Mouse (Mus musculus) layer of hippocampus, adult 9-11 months (tissue): ENCODE results near the gene Ccdc162.
A peak's percentile ranks its signal among the peaks of the same experiment; 100 is the strongest.

Experiments
- DNase-seq: peaks from one replicate; pipeline ENCODE4 v3.0.0; 2022

Ccdc162 gene

DNA sequence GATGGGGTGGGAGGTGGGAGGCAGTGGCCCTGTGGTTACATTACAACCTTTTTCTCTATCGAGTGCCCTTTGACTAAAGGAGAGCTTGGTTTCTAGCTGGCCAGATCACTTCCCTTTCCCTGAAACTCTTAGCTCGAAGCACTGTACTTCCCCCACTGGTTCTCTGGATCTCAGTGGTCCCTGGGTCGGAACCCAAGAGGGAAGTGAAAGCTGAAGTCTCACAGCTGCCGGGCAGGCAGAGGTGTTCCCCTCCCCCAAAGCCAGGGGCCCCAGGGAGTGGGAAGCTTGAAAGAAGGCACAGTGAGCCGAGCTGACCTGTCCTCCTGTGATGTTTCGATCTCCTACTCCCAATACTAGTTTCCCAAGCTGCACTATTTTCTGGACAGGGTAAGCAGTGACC, 143.2 kb downstream of the Ccdc162 start:
- DNase-seq, result peak; percentile 56

DNA sequence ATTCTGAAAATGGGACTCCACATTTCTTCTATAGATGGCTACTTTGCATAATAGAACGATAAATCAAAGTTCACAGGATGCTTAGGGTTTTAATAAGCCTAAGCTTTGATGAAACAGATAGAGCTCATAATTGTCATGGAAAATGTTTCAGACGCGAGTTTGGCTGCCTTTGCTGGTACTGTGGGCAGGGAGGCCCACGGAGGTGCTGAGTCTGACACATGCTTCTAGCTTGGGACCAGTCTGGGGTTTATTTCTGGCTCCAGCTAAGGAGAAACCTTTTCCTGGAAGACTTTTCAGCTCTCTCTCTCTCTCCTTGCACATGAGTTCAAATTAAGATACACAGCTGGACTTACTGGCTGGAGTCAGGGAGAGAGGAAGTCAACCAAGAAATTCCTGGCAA, 144.2 kb downstream of the Ccdc162 start:
- DNase-seq, result no peak

DNA sequence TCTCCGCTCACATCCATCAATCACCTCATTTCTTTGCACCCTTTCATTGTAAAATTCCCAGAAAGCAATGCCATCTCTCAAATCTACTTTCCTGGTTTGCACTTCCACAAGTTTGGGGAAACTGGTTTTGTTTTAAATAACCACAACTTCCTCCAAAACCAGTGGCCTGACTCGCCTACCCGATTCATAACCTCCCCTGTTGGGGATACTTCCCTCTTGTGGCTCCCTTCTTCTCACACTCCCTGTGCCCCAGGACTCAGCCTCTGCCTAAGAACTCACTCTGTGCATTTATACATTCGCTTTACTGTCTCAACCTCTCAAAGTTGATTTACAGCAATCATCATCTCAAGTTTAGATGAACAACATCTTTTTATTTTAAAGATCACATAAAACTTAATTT, 145.4 kb downstream of the Ccdc162 start:
- no peak for DNase-seq

DNA sequence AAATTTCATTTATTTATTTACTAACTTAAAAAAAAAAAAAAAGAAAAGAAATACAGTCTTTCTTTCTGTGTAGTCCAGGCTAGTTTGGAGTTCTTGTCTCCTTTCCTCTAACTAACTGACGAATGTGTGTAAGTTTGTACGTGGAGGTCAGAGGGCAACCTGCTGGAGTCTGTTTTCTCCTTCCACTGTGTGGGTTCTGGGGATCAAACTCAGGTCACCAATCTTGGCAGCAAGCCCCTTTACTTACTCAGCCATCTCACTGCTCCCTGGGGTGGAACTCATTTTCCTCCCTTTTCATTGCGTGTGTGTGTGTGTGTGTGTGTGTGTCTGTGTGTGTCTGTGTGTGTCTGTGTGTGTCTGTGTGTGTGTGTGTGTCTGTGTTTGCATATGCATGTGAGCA, 148.1 kb downstream of the Ccdc162 start:
- no peak for DNase-seq

DNA sequence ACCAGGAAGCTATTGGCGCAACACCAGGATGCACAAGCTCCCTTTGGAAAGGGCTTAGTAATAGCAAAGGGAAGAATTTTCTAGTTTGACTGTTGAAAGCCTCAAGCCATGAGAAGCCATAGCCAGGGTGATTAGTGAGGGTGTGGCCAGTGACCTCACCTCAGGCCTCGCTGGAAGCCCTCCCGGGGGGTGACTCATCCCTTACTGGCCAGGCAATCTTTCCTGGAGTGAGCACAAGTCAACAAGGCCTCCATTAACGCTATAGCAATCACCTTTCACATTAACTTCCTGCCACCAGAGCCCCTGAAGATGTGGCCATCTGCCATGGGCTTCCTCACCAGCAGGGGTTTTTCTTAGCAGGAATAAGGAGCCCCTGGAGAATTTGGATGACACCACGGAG, 151.3 kb downstream of the Ccdc162 start:
- DNase-seq, result no peak

DNA sequence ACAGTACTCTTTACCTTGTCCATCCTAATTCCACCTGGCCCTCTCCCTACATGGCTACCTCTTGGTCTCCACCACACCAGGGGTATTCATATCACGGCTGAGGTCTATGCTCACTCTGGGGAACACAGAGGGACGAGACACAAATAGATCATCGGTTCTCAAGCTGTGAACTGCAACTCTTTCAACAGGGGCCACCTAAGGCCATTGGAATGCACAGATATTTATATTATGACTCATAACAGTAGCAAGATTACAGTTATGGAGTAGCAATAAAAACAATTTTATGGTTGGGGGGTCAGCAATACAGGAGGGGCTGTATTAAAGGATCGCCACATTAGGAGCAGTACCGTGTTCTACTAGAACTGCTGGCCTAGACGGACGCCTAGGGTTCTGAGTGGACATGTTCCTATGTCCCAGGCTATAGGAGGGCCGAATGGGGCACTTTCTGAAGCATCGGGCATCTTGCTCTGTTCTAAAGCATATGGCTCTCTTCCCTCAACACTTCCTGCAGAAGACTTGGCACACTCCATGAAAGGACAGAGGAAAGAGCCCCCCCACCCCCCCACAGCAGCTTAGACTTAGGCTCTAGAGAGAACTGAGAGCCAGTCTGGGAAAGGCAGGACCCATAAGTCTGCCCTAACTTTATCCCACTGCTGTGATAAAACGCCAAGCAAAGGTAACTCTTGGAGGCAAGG, 154.6 kb downstream of the Ccdc162 start:
- DNase-seq, result no peak

DNA sequence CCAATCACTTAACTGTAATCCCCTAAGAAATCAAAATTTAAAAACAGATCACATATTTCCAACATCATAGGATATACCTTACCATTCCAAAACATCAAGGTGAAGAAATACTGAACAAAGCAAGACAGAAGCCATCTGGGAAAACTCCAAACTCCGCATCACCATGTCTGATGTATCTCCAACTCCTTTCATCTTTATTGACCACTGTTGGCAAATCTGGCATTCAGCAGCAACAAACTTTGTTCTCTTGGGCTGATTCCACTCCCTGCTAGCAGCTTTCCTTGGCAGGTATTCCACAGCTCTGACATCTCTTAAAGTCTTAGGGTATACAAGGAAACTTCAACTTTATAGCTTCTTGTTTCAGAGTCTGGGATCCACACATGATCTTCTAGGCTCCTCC, 158.0 kb downstream of the Ccdc162 start:
- DNase-seq, result no peak

DNA sequence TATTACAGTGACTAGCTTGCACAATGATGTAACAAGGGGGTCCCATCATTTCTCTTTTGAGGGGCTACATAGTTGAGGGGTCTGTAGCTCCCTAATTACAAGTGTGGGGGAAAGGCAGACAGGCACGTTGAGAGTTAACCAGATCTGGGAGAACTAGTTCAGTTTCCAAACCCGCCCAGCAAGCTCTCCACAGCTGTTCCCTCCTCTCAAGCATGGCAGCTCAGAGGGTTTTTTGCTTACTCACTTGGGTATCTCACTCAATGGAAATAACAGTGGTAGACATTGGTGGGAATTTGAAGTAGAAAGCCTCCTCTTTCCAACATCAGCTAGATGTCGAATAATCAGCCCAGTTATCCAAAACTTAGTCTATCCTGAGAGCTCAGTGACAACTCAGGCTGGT, 161.4 kb downstream of the Ccdc162 start:
- no peak for DNase-seq

DNA sequence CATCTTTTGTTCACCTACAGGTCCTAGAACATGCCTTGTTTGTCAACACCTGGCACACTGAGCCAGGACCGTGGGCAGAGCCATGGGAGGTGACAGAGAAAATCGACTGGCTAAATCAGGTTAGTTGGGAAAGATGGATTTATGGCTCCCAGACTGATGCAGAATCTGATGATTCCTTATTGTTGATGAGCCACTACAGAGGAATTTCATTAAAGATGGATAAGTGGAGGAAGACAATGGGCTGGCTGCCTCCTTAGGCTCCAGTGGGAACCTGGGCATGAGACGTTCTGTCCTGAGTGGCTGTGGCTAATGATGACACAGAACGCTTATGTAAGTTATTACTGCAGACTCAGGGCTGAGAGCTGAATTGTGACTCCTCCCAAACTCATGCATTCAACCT, 162.7 kb downstream of the Ccdc162 start:
- DNase-seq, result no peak

DNA sequence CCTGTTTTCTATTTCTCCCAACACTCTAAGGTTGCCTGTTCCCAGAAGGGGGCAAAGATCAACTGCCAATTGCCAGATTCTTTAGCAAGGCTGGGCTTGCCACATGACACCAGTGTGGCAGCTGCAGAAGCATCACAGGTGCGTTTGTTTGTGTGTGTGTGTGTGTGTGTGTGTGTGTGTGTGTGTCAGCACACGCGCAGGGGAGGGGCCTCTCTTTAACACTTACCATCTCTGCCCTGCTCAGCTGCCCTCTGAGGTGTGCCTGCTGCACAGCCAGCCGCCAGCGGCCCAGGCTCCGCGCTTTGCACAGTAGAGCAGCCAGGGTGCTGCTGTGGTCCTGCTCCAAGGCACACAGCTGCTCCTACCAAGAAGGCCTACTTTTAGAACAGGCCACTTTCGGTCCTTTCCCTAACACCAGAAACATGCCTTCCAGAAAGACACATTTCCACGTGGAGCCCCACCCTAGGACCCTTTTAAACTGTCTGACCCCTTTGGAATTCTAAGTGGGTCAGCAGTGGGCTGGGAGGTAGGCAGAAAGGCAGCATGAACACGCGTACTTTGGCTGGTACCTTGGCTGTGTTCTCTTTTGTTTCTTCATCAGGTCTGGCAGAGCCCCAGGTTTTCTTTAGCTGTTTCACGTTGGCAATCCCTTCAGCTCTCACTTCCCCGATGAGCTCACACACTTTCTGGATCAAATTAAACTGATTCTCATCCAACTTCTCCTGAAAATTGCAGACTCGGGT, 163.4 kb downstream of the Ccdc162 start:
- peak; percentile 31 for DNase-seq

DNA sequence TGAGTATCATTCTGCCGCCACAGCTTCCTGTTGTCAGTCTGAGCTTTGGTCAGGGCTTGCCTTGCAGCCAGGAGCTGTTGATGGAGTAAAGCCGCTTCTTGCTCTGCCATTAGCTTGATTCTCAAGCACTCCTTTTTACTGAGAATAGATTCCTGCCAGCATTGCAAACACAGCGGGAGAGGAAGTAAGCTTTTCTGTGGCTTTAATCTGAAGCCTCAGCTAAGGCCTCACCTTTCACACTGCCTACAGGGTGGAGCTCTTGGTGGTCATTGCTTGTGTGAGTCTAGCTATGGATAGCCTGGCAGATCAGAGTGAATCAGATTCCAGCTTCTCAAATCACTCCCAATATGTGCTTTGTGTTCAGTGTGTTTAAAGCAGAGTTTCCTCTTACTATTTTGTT, 164.1 kb downstream of the Ccdc162 start:
- no peak for DNase-seq

DNA sequence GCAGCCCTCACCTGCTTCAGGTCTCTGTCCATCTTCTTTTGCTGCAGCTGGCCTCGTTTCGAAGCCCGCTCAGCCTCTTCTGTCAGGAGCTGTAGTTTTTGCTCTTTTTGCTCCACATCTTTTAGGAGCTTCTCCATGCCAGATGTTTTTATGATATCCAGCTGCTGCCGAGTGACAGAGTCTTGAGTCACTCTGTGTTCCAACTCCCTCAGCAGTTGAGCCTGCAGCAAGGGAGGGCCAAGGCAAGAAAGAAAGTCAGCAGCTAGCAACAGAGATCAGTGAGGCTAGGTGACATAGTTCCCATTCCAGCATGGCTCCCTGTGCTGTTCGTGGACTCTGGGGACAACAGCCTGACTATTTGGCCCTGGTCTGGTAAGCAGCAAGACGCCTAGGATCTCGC, 165.7 kb downstream of the Ccdc162 start:
- DNase-seq, result no peak

DNA sequence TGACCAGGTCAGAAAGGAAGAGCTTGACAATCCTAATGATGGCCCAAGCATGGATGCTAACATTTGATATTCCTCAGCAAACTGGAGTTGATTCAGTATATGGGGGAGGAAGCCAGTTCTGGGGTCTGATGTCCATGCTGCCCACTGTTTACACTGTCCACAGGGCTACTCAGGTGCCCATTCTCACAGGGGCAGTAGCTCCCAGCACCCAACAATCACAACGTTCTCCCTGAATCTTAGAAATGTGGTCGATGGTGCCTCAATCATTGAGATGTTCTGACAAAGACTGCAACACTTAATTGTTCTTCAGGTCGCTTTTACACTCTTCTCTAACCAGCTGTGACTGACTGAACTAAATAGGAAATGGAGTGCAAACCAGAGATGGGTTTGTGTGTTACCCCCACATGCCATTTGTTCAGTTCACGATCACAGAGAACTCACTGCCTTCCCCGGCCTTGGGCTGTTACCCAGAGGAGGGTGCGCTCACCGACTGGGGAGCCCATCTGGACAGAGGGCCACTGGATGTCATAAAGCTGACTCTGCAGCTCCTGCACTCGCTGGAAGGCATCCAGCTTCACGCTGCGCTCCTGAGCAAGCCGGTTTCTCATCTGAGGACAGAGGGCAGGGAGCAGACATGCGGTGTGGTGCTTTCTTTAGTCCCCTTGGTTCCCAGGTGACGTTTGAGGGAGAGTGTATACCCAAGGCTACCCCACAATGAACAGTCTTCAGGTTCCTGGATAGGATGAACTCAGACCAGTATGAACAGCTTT, 169.9 kb downstream of the Ccdc162 start:
- no peak for DNase-seq

DNA sequence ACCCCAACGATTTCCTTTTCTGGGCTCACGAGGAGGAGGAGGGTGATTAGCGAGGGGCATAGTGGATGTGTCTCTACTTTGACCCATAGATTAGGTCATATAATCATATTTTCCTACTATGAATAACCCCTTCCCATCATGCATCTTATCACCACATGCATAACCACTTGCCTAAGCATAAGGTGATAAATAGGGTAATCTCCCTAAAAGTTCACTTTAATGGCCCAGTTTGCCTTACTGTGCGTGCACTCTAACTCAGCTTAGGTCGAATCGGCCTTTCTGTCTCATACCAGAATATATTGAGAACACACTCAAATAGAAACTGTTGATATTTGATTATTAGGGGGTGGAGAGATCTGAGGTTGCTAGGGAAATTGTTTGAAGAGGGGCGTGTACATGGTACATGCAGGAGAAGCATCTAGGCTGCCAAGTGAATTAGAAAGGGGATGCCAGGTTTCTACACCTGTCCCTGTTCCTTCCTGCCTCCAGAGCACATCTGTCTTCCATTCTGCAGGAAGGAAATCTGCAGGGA, 171.1 kb downstream of the Ccdc162 start:
- no peak for DNase-seq

DNA sequence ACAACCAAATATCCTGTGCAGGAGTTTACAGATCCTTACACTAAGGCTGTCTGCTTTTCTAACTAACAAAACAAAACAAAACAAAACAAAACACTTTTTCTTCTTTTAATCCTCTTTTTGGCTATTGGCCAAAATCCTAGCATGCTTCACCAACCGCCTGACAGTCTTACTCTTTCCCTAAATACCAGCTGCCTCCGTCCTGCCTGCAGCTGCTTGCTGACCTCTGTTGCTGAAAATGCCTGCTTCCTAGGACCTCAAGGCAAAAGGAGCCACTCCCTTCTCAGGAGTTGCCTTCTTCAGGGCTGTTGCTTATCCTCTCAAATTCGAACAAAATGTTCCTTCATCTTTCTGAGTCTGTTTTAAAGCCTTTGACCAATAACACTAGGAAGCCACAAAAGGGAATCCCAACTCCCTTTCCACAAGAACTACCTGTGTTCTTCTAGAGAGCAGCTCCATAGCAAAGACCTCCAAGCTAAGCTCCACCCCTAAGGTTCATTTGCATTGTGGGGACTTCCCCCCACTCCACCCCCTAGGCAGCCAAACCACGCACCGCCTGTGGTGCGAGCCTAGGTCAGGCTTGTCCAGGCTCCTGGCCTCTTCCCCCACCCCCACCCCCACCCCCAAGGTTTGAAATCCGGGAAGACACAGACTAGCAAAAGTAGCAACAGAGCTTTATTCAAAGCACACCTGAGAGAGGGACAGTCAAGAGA, 171.8 kb downstream of the Ccdc162 start:
- no peak for DNase-seq

DNA sequence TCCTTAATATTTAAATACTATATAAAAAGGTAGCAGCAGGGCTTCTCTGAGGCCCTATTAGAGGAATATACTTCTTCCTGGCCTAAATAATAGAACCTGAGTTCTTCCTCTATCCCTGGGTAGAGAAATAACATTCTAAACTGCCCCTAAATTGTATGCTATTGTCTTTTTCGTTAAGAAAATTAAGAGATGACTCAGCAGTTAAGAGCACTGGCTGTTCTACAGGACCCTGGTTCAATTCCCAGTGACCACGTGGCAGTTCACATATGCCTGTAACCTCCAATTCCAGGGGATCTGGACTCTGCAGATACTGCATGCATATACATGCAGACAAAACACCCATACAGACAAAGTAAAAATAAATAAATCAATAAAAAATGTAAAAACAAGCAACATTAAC, 172.6 kb downstream of the Ccdc162 start:
- no peak for DNase-seq

DNA sequence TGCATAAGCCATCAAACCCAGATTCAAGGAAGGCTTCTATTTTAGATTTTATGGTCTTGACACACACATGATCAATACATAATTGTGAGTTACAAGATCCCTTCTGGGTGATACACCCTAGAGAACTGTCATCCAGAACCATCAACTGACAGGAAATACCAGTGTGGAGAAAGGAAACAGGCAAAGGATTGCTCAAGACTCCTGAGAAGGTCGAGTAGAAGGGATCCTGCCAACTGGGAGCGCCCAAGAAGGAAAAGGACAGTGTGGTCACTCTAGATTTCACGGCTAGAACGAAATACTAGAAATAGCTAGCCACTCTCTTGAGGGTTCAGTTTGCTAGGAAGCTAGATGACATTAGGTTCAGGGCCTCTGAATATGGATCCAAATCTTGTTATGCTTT, 173.0 kb downstream of the Ccdc162 start:
- no peak for DNase-seq

DNA sequence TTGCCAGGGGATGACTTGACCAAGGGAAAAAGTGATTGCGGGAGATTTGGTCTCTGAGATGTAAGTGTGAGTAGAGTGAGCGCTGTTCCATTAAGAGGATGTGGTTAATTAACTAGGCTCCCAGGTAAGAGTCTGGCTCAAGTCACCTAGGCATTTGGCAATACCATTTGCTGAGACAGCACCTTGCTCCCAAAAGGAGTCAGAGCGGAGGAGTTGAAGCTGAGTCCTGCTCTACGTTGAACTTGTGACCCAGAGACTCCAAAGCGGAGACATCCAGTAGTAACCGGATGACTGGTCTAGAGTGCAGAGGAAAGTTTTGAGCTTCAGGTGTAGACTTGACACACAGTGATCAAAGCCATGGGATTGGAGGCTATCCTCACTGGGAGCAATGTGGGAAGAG, 174.4 kb downstream of the Ccdc162 start:
- DNase-seq, result no peak

DNA sequence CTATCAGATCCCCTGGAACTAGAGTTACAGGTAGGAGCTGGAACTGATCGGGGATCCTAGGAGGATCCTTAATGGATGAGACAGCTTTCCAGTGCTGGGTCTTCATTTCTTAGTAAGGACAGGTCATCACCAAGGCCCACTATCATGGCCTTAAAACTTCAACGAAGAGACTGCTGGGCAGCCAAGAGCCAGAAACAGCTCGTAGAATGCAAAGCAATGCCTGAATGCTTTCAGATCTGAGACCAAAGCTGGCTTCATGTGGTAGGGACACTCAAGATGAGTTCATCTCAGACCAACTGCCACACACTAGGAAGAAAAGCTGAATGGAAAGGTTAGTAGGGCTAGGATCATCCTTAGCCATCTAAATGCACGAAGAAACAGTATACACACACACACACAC, 177.4 kb downstream of the Ccdc162 start:
- no peak for DNase-seq

DNA sequence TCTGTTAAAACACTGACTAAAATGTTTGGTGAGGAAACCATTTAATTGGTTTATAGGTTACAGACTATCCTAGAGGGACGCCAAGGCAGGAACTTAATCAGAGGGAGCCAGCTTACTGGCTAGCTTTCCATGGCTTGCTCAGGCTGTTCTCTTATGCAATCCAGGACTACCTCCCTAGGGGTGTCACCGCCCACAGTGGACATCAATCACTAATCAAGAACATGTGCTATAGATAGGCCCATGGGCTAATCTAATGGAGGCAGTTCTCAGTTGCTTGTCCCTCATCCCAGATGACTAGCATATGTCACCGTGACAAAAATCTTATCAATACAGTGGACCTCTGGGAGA, 178.5 kb downstream of the Ccdc162 start:
- no peak for DNase-seq

DNA sequence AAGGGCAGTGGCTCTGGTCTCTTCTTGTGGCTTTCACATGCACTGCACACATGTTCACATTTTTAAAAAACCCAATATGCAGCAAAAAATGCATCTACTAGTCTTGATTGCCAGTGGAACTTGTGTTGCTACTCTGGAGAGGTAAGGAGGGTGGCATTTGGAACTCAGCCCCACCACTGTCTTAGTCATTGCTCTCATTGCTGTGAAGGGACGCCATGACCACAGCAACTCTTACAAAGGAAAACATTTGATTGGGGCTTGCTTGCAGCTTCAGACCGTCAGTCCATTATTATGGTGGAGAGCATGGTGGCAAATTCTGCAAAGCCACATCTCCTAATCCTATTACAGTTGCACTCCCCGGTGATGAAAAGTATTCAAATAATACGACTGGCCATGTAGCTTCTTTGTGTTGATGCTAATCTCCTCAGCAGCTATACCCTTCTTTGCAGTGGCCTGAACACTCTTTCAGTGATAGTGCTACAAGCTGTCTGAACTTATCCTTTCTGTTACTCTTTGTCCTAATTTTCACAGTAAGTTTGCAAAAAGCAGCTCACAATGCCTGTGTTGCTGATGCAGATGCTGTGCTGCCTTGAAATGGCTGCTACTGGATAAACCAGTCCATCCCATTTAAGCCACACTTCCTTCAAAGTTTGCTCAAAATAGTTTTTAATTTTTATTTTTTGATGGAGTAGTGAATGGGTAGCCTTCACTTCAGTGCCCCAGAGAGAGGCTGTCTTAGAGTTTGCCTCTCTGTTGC, 179.0 kb downstream of the Ccdc162 start:
- no peak for DNase-seq

DNA sequence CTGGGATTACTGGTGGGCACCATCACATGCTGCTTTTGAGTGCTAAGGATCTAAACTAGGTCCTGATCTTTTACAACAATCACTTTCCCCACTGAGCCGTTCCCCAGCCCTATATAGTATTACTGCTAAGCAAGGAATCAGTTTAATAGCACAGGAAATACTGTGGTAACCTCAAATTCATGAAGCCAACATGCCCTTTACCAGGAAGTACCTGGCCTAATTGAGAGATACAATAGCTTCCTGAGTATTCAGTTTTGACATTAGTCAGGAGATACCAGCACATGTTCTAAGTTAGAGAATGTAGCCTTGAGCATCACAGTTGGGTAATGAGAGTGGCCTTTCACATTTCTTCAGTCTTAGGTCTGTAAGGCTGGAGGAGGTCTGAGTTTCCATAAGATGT, 179.7 kb downstream of the Ccdc162 start:
- no peak for DNase-seq

DNA sequence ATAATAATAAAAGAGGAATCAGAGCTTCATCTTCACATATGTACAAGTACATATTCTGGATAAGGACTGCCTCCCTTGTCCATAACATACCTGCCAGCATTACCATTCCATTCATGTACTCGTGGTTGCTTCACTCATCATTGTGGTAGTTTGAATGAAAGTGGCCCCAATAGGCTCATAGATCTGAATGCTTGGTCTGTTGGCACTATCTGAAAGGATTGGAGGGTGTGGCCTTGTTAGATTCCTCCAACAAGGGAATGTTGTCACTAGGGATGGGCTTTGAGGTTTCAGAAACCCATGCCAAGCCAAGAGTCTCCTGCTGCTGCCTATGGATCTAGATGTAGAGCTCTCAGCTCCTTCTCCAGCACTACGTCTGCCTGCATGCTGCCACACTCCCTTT, 180.4 kb downstream of the Ccdc162 start:
- no peak for DNase-seq
